Mouse (Mus musculus) liver, embryonic 14.5 days (tissue): ENCODE results near the gene Iqschfp. TPM values are rescaled to one million over a fixed set of nuclear protein-coding genes. Genes with fewer than 3 reads are reported as not detected.

ENCODE experiments used
- ATAC-seq: fragments of 200-750 bp; cut with Nextera tagmentation; 2 replicates; pipeline ENCODE4 v1.8.0; 2017; ENCODE audit warnings: moderate number of reproducible peaks, mild to moderate bottlenecking, moderate library complexity; ENCODE audit not compliant: insufficient read depth
- DNase-seq, 3 experiments: peaks; one replicate each; pipeline ENCODE4 v3.0.0-alpha.2; 2012 to 2013; ENCODE audit warnings: low read depth in 3 of 3, low spot score in 3 of 3
- H3K27ac ChIP-seq: fragments of 300-500 bp; sonication (generic); 2 replicates; pipeline ENCODE4 v1.5.1; 2014; ENCODE audit warnings: moderate library complexity, mild to moderate bottlenecking, control low read depth, inconsistent platforms
- H3K27me3 ChIP-seq: fragments of 300-500 bp; sonication (generic); 2 replicates; pipeline ENCODE4 v1.6.1; 2014; ENCODE audit warnings: mild to moderate bottlenecking, low read length, moderate library complexity; ENCODE audit not compliant: control insufficient read depth, insufficient read depth
- H3K36me3 ChIP-seq: fragments of 300-500 bp; sonication (generic); replicated peaks from 2 replicates; pipeline ENCODE4 v1.6.1; 2014; ENCODE audit warnings: low read depth; ENCODE audit not compliant: control insufficient read depth, insufficient read depth
- H3K4me1 ChIP-seq, 2 experiments: fragments of 200-500 bp in 1 of 2; fragments of 300-500 bp in 1 of 2; sonication (generic) in 1 of 2; replicated peaks; 2 replicates each; pipeline ENCODE4 v1.6.1; 2012 to 2014; ENCODE audit warnings: antibody characterized with exemption in 1 of 2, inconsistent platforms in 1 of 2, low read length in 1 of 2; ENCODE audit not compliant: control insufficient read depth in 2 of 2, insufficient read depth in 2 of 2
- H3K4me2 ChIP-seq: fragments of 300-500 bp; sonication (generic); 2 replicates; pipeline ENCODE4 v1.6.1; 2014; ENCODE audit warnings: low read depth, mild to moderate bottlenecking, control low read depth, moderate library complexity
- H3K4me3 ChIP-seq, 2 experiments: fragments of 200-500 bp in 1 of 2; fragments of 300-500 bp in 1 of 2; sonication (generic) in 1 of 2; 2 replicates each; pipeline ENCODE4 v1.5.1; 2012 to 2014; ENCODE audit warnings: low read depth in 2 of 2, low read length in 2 of 2, mild to moderate bottlenecking in 2 of 2, control low read depth in 1 of 2, inconsistent platforms in 1 of 2, moderate library complexity in 1 of 2; ENCODE audit not compliant: insufficient read depth in 1 of 2
- H3K9ac ChIP-seq: fragments of 300-500 bp; sonication (generic); replicated peaks from 2 replicates; pipeline ENCODE4 v1.6.1; 2014; ENCODE audit warnings: mild to moderate bottlenecking, control low read depth, moderate library complexity
- H3K9me3 ChIP-seq: fragments of 300-500 bp; sonication (generic); 2 replicates; pipeline ENCODE4 v1.6.1; 2016; ENCODE audit warnings: low read length, mixed read lengths; ENCODE audit not compliant: control insufficient read depth
- CTCF ChIP-seq: IDR thresholded peaks from 2 replicates; pipeline ENCODE4 v1.5.1; 2016; ENCODE audit warnings: antibody characterized with exemption, low read depth, control low read depth
- EP300 ChIP-seq: IDR thresholded peaks from 2 replicates; pipeline ENCODE4 v1.6.1; 2016; ENCODE audit warnings: antibody characterized with exemption, low read depth
- WGBS: fragments of 180-500 bp; shearing (Covaris S2); extraction: QIAGEN DNeasy Blood & Tissue Kit; methylation state at CpG from one replicate; pipeline ENCODE4 v1.1.7; 2014; ENCODE audit not compliant: insufficient replicate concordance; 5-methylcytosine and 5-hydroxymethylcytosine counted together
- polyA plus RNA-seq, 2 experiments: library from polyadenylated mRNA; depleted of rRNA in 1 of 2; stranded (reverse) in 1 of 2; unstranded in 1 of 2; fragments of >200 nt; fragmentation: Nextera tagmentation in 1 of 2; extraction: Ambion mirVana in 1 of 2; gene quantifications; 2 replicates each; pipeline versions ENCODE4 v1.2.1 to v1.2.3; 2012 to 2014

Iqschfp gene
- polyA plus RNA-seq, 2 experiments: not detected

DNA sequence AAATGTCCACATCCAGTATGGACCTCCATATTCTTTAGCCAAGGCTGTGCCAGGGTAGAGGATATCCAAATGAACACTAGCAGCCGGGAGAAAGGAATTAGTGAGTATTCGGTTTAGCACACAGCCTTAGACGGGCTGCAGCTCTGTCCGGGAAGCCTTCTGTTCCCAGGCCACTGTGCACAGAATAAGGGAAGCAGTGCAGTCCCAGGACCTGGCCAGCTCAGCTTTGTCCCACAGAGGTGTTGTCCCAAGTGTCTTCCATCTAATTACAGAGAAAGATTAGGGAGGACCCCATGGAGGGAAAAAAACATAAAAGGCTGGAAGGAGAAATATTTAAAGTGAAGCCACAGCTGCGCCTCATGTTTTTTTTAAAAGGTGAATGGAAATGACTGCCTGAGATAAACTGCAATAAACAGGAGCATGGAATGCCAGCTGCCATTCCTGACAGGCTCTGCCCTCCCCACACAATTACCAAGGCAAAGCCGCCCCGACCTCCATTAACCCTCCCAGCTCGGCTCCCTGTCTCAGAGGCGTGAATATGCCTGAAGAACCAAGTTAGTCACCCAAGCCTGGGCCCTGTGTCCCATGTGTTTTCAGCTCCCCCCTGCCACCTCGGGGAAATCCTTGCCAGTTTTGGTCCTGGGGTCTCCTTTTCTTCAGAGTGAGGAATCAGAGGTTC, 695.7 kb downstream of the Iqschfp start:
- Histone ChIP-seq H3K27me3 (no peaks in the 10 kb centered on the region), H3K9ac (no peak overlapping the region), H3K36me3 (no peaks in the 10 kb centered on the region), H3K27ac (no peak overlapping the region), H3K4me2 (no peak overlapping the region), H3K9me3 (no peaks in the 10 kb centered on the region), H3K4me3 (no peak overlapping the region), H3K4me1 (peaks cover 0 to 6% of the 10 kb centered on the region in 2 experiments; a peak in 2 of 4 replicates)
- no peak for ATAC-seq
- TF ChIP-seq CTCF: no peak
- DNase-seq: no peak
- WGBS: 64% methylated on average over 10 of the region's 10 CpGs

DNA sequence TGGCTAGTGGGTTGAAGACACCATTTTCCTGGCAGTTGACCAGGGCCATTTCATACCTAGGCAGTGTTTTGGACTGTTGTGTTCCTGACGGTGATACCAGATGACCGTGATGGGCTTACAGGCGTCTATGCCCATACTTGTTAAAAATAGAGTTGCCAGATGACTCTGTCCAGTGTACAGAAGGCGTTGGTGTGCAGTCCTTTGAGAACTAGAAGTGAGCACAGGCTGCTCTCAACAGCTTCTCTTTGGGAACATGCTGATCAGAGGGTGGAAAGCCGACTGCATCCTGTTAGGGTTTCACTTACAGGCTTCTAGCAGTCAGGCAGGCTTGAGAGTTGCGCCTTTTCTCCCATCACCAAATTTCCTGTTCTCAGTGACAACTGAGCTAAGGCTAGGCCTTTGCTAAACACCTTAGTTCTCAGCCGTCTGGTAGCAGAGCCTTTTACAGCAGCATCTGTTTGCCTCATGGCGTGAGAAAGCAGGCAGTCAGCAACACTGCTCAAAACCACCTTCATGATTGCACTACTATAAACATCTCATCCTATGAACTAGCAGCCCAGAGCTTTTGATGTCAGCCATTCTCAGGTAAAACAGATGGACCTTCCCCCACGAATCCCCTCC, 697.3 kb downstream of the Iqschfp start:
- H3K4me3 ChIP-seq: no peak overlapping the region
- DNase-seq: no peak
- ATAC-seq: no peak
- no peaks in the 10 kb centered on the region for H3K27me3 ChIP-seq
- WGBS: 58% methylated on average over 9 of the region's 9 CpGs
- H3K4me1 ChIP-seq: peaks cover 0 to 4% of the 10 kb centered on the region in 2 experiments; a peak in 2 of 4 replicates
- no peak for TF ChIP-seq CTCF
- TF ChIP-seq EP300: no peak
- H3K36me3 ChIP-seq: no peaks in the 10 kb centered on the region
- H3K9me3 ChIP-seq: no peaks in the 10 kb centered on the region
- no peak overlapping the region for H3K9ac ChIP-seq
- H3K4me2 ChIP-seq: no peak overlapping the region
- no peak overlapping the region for H3K27ac ChIP-seq

GRCm38 (mm10) chr3:68590436-68590835, 698.4 kb downstream of the Iqschfp start:
- ATAC-seq (no peak), DNase-seq (no peak)
- no peaks in the 10 kb centered on the region for H3K9me3 ChIP-seq
- no peak for TF ChIP-seq EP300
- TF ChIP-seq CTCF: no peak
- H3K9ac ChIP-seq: no peak overlapping the region
- H3K27me3 ChIP-seq: no peaks in the 10 kb centered on the region
- WGBS: 83% methylated on average over 8 of the region's 8 CpGs
- no peak overlapping the region for H3K4me2 ChIP-seq
- peaks cover 0 to 4% of the 10 kb centered on the region in 2 experiments; a peak in 2 of 4 replicates for H3K4me1 ChIP-seq
- no peak overlapping the region for H3K4me3 ChIP-seq
- H3K27ac ChIP-seq: no peak overlapping the region
- no peaks in the 10 kb centered on the region for H3K36me3 ChIP-seq

DNA sequence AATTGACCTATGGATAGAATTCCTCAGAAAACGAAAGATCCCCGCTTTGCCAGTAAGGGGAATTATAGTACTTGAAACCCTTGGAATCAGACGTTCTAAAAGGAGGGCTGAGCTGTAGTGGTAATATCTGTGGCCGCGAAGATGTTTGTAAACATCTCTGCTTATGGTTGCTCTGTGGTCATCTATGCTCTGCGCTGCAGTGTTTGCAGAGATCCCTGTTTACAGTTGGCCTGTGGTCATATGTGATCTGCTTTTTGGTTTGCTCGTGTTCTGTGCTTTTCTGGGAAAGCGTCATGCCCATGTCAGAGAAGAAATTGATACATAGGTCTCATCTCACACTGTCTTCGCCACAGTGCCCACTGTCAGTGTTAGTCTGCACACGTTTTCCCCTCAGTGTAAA, 700.5 kb downstream of the Iqschfp start:
- no peak for ATAC-seq
- Histone ChIP-seq H3K9ac (no peak overlapping the region), H3K27ac (no peak overlapping the region), H3K27me3 (no peaks in the 10 kb centered on the region), H3K36me3 (no peaks in the 10 kb centered on the region), H3K4me3 (no peak overlapping the region), H3K4me1 (peaks cover 0 to 4% of the 10 kb centered on the region in 2 experiments; a peak in 2 of 4 replicates), H3K9me3 (no peaks in the 10 kb centered on the region), H3K4me2 (no peak overlapping the region)
- 60% methylated on average over 10 of the region's 10 CpGs for WGBS
- no peak for DNase-seq
- TF ChIP-seq CTCF (no peak), EP300 (no peak)

DNA sequence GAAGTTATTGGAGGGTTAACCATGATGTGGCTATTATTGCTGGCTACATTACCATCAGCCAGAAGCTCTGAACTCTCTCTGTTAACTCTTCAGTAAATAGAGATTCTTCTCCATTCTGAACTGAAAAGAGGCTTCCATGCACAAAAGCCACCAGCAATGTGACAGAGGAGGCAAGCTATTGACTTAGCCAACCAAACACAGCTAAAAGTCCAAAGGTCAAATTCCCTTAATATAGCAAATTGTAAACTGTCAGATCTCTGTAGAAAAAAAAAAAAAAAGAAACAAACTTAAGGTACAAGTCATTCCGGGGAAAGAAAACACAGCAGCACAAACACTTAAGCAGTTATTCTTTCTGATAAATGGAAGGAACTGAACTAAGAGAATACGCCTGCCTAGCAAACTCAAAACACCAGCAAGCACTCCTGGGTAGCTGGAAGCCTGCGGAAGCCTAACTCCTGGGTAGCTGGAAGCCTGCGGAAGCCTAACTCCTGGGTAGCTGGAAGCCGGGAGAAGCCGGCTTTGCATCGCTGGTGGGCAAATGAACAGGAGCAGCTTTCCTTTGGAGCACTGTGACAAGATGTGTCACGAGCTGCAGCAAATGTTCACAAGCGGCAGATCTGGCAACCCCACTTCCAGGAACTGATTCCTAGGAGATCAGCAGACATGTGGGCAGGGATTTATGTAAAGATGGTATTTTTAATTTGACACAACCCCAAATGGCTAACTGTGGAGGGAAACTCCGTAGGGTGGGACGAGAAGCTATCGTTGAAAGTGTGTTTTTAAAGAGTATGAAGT, 701.2 kb downstream of the Iqschfp start:
- ATAC-seq: no peak
- H3K4me2 ChIP-seq: no peak overlapping the region
- H3K4me3 ChIP-seq: no peak overlapping the region
- H3K36me3 ChIP-seq: no peaks in the 10 kb centered on the region
- TF ChIP-seq EP300 (no peak), CTCF (no peak)
- no peak overlapping the region for H3K9ac ChIP-seq
- DNase-seq: no peak
- no peak overlapping the region for H3K27ac ChIP-seq
- H3K4me1 ChIP-seq: peaks cover 0 to 4% of the 10 kb centered on the region in 2 experiments; a peak in 2 of 4 replicates
- H3K9me3 ChIP-seq: no peaks in the 10 kb centered on the region
- no peaks in the 10 kb centered on the region for H3K27me3 ChIP-seq
- WGBS: 69% methylated on average over 12 of the region's 12 CpGs
